Mouse (Mus musculus): ENCODE results near the gene Fkbp15. TPM values are rescaled to one million over a fixed set of nuclear protein-coding genes. Genes with fewer than 3 reads are reported as not detected.

The Fkbp15 gene
- polyA plus RNA-seq, 1 experiment from 2014 or later = 17.9 TPM

DNA sequence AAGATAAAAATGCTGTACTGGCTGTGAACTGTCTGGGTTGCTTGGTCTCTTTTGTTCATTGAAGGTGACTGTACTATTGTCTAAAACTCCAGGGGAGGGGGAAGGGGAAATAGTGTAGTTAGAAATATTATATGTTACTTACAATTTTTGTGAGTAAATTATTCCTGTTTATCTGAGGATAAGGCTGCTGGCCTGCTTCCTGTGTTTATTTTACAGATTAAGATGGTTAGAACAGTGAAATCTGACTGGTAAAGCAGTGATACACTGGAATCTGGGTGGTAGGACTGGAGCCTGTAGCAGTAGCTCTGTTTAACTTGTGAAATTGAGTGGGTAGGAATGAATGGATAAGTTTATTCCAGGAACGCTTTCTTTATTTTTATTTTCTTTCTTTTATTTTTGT, 1.6 kb upstream of the Fkbp15 start:
- peak overlapping the region; percentile 61; the same call in 1 of the 2 replicates for H3K4me3 ChIP-seq (ENCODE audit: low read depth, low read length)
- H3K4me2 ChIP-seq = peak overlapping the region; percentile 80
- no peaks in the 10 kb centered on the region for H3K36me3 ChIP-seq (ENCODE audit: control insufficient read depth, insufficient read depth, low read length)
- DNase-seq (ENCODE audit: low spot score, missing footprints) (no peak), ATAC-seq (ENCODE audit: low FRiP score) (no peak)
- peaks cover 12% of the 10 kb centered on the region for H3K4me1 ChIP-seq (ENCODE audit: control insufficient read depth, insufficient read depth, low read length)
- H3K9me3 ChIP-seq (ENCODE audit: control insufficient read depth, low read length) = no peaks in the 10 kb centered on the region
- H3K9ac ChIP-seq (ENCODE audit: low read length) = no peak overlapping the region; the same call in 1 of the 2 replicates
- no peaks in the 10 kb centered on the region for H3K27me3 ChIP-seq (ENCODE audit: control insufficient read depth, insufficient read depth, low read length)
- 95% methylated on average over 1 of the region's 1 CpGs for WGBS
- H3K27ac ChIP-seq (ENCODE audit: low read depth, low read length) = no peak overlapping the region

DNA sequence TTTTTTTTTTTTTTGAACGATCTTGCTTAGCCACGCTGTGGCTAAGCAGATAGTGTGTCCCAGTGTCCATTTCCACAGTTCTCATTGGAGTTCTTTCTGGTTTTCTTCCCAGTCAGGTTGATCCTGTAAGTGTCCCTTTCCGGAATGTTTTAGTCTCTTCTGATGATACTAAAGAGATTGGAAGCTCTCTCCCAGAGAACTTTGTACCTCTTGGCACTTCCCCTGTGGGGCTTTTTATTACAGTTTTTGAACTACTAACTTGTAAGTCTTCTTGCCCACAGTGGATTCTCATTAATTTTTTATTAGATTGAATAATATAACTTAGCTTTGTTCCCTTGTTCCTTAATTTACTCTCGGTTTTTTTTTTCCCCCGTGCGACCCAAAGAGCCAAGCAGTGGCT, 1.2 kb upstream of the Fkbp15 start:
- no peaks in the 10 kb centered on the region for H3K36me3 ChIP-seq (ENCODE audit: control insufficient read depth, insufficient read depth, low read length)
- H3K27me3 ChIP-seq (ENCODE audit: control insufficient read depth, insufficient read depth, low read length) = no peaks in the 10 kb centered on the region
- no peak overlapping the region for H3K27ac ChIP-seq (ENCODE audit: low read depth, low read length)
- no peak for ATAC-seq (ENCODE audit: low FRiP score)
- H3K4me3 ChIP-seq (ENCODE audit: low read depth, low read length) = peak overlapping the region; percentile 61
- no peaks in the 10 kb centered on the region for H3K9me3 ChIP-seq (ENCODE audit: control insufficient read depth, low read length)
- peak overlapping the region; percentile 81 for H3K9ac ChIP-seq (ENCODE audit: low read length)
- peak overlapping the region; percentile 80 for H3K4me2 ChIP-seq
- H3K4me1 ChIP-seq (ENCODE audit: control insufficient read depth, insufficient read depth, low read length) = peaks cover 12% of the 10 kb centered on the region
- DNase-seq (ENCODE audit: low spot score, missing footprints) = peak; percentile 88
- WGBS = 62% methylated on average over 6 of the region's 6 CpGs

DNA sequence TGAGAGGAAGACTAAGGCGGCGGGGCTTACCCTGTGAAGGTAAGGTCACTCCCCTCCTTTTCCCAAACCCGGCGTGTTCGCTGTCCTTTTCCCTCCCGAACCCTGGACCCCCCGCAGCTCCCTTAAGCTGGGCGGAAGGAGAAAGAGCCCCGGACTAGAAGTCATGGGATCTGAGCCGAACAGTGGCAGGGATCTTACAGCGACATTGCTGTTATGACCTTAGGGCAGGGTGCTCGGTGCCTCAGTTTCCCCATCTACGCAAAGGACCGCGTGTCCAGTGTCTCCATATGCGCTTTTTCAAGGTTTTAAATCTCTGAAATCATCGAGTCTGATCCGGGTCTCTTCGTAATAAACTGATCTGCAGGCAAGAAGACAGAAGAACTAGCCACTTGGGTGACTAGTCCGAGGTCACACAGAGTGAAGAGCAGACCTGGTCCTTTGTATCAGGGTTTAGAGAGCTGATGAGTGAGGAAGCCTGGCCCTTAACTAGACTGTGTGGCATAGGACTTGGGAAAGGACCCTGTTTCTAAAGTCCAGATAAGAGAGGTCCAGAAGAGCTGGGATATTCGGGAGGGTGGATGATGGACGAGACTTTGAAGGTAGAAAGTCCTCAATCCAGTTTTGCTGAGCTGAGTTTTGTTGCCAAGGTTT, 582 bp upstream of the Fkbp15 start:
- H3K36me3 ChIP-seq (ENCODE audit: control insufficient read depth, insufficient read depth, low read length) = no peaks in the 10 kb centered on the region
- peak overlapping the region; percentile 61 for H3K4me3 ChIP-seq (ENCODE audit: low read depth, low read length)
- peaks cover 12% of the 10 kb centered on the region for H3K4me1 ChIP-seq (ENCODE audit: control insufficient read depth, insufficient read depth, low read length)
- 0 out of 2 replicates have a peak overlapping the region, but pooled peaks have one; percentile 40 for H3K27ac ChIP-seq (ENCODE audit: low read depth, low read length)
- ATAC-seq (ENCODE audit: low FRiP score) (peak; percentile 3; the same call in 1 of the 2 replicates), DNase-seq (ENCODE audit: low spot score, missing footprints) (peak; percentile 94)
- H3K27me3 ChIP-seq (ENCODE audit: control insufficient read depth, insufficient read depth, low read length) = no peaks in the 10 kb centered on the region
- no peaks in the 10 kb centered on the region for H3K9me3 ChIP-seq (ENCODE audit: control insufficient read depth, low read length)
- WGBS = under 1% methylated on average over 21 of the region's 22 CpGs
- peak overlapping the region; percentile 81 for H3K9ac ChIP-seq (ENCODE audit: low read length)
- H3K4me2 ChIP-seq = peak overlapping the region; percentile 80

DNA sequence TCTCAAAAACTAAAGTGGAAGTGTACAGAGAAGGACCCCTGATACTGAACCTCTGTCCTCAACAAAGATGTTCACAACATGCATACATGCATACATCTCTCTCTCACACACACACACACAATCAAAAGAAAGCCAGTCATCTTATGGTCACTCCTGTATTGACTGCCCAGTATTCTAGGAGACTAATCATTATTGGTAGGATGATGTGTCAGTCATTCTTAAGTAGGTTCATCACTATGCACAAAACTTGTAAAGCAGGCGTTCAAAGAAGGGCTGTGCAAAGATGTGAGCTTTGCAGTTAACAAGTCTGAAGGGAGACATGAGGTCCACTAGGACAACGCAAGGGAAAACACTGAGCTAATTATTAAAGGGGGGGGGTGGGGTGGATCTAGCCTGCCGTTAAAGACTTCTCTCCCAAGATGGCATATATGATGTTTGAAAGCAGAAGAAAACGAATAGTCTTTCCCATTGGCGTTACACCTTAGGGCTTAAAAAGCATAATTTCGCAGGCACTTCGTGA, 1.0 kb downstream of the Fkbp15 start:
- no peak for ATAC-seq (ENCODE audit: low FRiP score)
- Histone ChIP-seq H3K4me3 (ENCODE audit: low read depth, low read length) (peak overlapping the region; percentile 61), H3K4me2 (peak overlapping the region; percentile 50), H3K9ac (ENCODE audit: low read length) (peak overlapping the region; percentile 58), H3K9me3 (ENCODE audit: control insufficient read depth, low read length) (no peaks in the 10 kb centered on the region), H3K27ac (ENCODE audit: low read depth, low read length) (no peak overlapping the region), H3K4me1 (ENCODE audit: control insufficient read depth, insufficient read depth, low read length) (peaks cover 12% of the 10 kb centered on the region), H3K27me3 (ENCODE audit: control insufficient read depth, insufficient read depth, low read length) (no peaks in the 10 kb centered on the region), H3K36me3 (ENCODE audit: control insufficient read depth, insufficient read depth, low read length) (no peaks in the 10 kb centered on the region)
- no peak for DNase-seq (ENCODE audit: low spot score, missing footprints)
- 52% methylated on average over 7 of the region's 7 CpGs for WGBS

DNA sequence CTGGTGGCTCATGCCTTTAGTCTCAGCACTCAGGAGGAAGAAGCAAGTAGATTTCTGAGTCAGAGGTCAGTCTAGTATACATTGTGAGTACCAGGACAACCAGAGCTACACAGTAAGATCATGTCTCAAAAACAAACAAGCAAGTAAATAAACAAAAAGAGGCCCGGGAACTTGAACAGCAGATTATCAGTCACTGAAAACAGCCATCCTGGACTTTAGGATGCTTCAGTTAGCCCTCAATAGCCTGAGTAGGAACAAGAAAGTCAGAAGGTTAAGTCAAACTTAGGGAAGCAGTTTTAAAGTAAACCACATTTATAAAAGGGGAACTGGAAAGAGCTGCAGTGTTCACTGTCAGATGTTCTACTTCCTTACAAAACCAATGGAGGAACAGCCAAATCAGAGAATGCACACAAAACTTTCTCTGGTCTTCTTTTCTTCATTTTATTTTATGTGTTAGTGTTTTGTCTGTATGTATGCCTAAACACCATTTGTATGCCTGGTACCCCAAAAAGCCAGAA, 2.7 kb downstream of the Fkbp15 start:
- Histone ChIP-seq H3K4me2 (no peak overlapping the region), H3K27ac (ENCODE audit: low read depth, low read length) (no peak overlapping the region), H3K4me3 (ENCODE audit: low read depth, low read length) (no peak overlapping the region), H3K9me3 (ENCODE audit: control insufficient read depth, low read length) (no peaks in the 10 kb centered on the region), H3K36me3 (ENCODE audit: control insufficient read depth, insufficient read depth, low read length) (no peaks in the 10 kb centered on the region), H3K27me3 (ENCODE audit: control insufficient read depth, insufficient read depth, low read length) (no peaks in the 10 kb centered on the region), H3K9ac (ENCODE audit: low read length) (no peak overlapping the region), H3K4me1 (ENCODE audit: control insufficient read depth, insufficient read depth, low read length) (peaks cover 12% of the 10 kb centered on the region)
- DNase-seq (ENCODE audit: low spot score, missing footprints) (no peak), ATAC-seq (ENCODE audit: low FRiP score) (no peak)
- 90% methylated on average over 1 of the region's 1 CpGs for WGBS

DNA sequence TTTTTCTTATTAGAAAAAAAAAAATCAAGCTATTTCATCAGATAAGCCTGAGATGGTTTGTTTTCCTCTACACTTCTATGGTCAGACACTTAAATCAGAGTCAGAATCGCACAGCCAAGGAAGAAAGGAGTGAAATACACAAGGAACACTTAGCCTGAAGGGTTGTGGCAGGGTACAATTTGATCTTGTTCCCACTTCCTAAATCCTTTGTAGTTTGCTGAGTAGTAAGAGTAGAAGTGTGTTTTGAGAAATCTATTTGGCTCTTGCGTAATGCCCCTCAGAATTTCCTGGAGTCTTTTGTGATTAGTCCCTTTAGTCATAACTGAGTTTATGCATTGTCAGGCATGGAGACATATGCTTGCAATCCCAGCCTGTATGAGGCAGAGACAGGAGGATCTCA, 11.0 kb downstream of the Fkbp15 start:
- no peaks in the 10 kb centered on the region for H3K36me3 ChIP-seq (ENCODE audit: control insufficient read depth, insufficient read depth, low read length)
- no peak overlapping the region for H3K4me2 ChIP-seq
- 88% methylated on average over 2 of the region's 2 CpGs for WGBS
- no peaks in the 10 kb centered on the region for H3K27me3 ChIP-seq (ENCODE audit: control insufficient read depth, insufficient read depth, low read length)
- ATAC-seq (ENCODE audit: low FRiP score) = no peak
- no peak overlapping the region for H3K27ac ChIP-seq (ENCODE audit: low read depth, low read length)
- H3K4me3 ChIP-seq (ENCODE audit: low read depth, low read length) = no peak overlapping the region
- H3K9ac ChIP-seq (ENCODE audit: low read length) = no peak overlapping the region
- DNase-seq (ENCODE audit: low spot score, missing footprints) = no peak
- no peaks in the 10 kb centered on the region for H3K4me1 ChIP-seq (ENCODE audit: control insufficient read depth, insufficient read depth, low read length)
- no peaks in the 10 kb centered on the region for H3K9me3 ChIP-seq (ENCODE audit: control insufficient read depth, low read length)

DNA sequence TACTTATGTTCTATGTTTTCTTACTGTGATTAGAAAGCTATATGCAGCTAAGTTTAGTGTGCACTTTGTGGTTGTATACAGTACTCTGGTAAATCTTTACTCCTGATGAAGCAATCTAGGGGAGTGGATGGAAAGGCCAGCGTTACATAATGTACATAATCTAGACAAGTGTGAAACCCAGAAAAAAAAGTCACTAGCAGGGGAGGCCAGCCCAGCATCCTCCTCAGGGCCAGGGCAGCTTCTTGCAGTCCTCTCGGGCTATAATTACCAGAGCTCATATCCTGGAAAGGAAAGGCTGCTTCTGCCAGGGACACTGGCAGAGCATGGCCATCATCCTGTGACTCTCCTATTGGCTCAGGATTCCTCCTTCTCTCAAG, 12.0 kb downstream of the Fkbp15 start:
- whole genome bisulfite sequencing = 87% methylated on average over 2 of the region's 2 CpGs
- no peak for ATAC-seq (ENCODE audit: low FRiP score)
- H3K36me3 ChIP-seq (ENCODE audit: control insufficient read depth, insufficient read depth, low read length) = no peaks in the 10 kb centered on the region

DNA sequence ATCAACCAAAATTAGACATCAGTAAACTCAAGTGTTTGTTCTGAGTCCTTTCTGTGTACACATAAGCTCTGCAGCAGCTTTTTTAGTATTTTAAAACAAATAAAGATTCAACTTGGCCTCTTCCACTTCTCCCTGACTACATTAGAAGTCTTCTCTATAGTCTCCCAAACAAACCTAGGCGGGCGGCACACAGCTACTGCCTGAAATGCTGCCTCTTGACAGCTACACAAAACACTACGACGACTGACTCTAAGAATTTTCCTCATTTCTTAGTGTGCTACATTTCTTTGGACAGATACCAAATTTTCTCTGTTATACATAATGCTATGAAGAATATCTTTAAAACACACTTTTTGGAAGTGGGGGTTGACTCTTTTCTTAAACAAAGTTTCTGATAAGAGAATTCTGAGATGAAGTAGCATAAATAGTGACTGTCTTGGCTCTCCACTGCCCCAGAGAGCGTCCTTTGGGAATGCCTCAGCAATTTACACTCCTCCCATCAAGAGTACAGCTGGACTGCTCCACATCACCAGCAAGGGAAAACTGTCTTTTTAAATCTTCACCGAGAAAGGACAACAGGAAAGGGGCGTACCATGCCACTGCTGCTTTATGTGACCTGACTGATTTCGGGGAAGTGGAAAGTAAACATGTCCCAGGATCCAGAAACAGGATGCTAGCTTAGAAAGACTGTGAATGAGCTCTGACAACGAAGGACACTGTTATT, 12.6 kb downstream of the Fkbp15 start:
- Histone ChIP-seq H3K27me3 (ENCODE audit: control insufficient read depth, insufficient read depth, low read length) (no peaks in the 10 kb centered on the region), H3K4me3 (ENCODE audit: low read depth, low read length) (no peak overlapping the region), H3K4me2 (no peak overlapping the region), H3K9me3 (ENCODE audit: control insufficient read depth, low read length) (no peaks in the 10 kb centered on the region), H3K4me1 (ENCODE audit: control insufficient read depth, insufficient read depth, low read length) (no peaks in the 10 kb centered on the region), H3K27ac (ENCODE audit: low read depth, low read length) (no peak overlapping the region), H3K9ac (ENCODE audit: low read length) (no peak overlapping the region), H3K36me3 (ENCODE audit: control insufficient read depth, insufficient read depth, low read length) (no peaks in the 10 kb centered on the region)
- DNase-seq (ENCODE audit: low spot score, missing footprints) = no peak
- WGBS = 81% methylated on average over 9 of the region's 9 CpGs
- no peak for ATAC-seq (ENCODE audit: low FRiP score)

More for the DNA sequence above, 12.0 kb downstream of the Fkbp15 start:
- DNase-seq (ENCODE audit: low spot score, missing footprints) = no peak
- H3K27me3 ChIP-seq (ENCODE audit: control insufficient read depth, insufficient read depth, low read length) = no peaks in the 10 kb centered on the region
- no peak overlapping the region for H3K4me2 ChIP-seq
- no peak overlapping the region for H3K9ac ChIP-seq (ENCODE audit: low read length)
- H3K4me3 ChIP-seq (ENCODE audit: low read depth, low read length) = no peak overlapping the region
- H3K27ac ChIP-seq (ENCODE audit: low read depth, low read length) = no peak overlapping the region
- H3K9me3 ChIP-seq (ENCODE audit: control insufficient read depth, low read length) = no peaks in the 10 kb centered on the region
- H3K4me1 ChIP-seq (ENCODE audit: control insufficient read depth, insufficient read depth, low read length) = no peaks in the 10 kb centered on the region

DNA sequence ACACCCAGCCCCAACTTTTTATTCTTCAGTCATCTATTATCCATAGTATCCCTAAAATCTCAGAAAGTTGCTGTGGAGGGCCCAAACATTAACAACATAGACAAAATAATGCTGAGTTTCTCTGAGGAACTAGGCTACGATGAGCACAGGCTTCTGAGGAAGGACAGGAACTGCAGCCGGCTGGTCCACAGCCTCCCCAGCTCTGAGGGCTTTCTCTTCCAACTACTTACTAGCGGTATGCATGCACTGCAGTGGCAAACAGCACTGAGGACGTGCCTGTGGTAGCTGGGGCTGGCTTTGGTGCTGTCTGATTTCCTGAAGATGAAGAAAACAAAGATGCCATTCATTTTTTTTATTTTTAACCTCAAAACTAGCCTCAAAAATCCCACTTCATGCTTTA, 14.5 kb downstream of the Fkbp15 start:
- Histone ChIP-seq H3K36me3 (ENCODE audit: control insufficient read depth, insufficient read depth, low read length) (no peaks in the 10 kb centered on the region), H3K4me1 (ENCODE audit: control insufficient read depth, insufficient read depth, low read length) (no peaks in the 10 kb centered on the region), H3K9ac (ENCODE audit: low read length) (no peak overlapping the region), H3K4me2 (no peak overlapping the region), H3K27me3 (ENCODE audit: control insufficient read depth, insufficient read depth, low read length) (no peaks in the 10 kb centered on the region), H3K4me3 (ENCODE audit: low read depth, low read length) (no peak overlapping the region), H3K9me3 (ENCODE audit: control insufficient read depth, low read length) (no peaks in the 10 kb centered on the region), H3K27ac (ENCODE audit: low read depth, low read length) (no peak overlapping the region)
- WGBS = 91% methylated on average over 4 of the region's 4 CpGs
- ATAC-seq (ENCODE audit: low FRiP score) (no peak), DNase-seq (ENCODE audit: low spot score, missing footprints) (no peak)
